Mouse (Mus musculus) left cerebral cortex, adult 18-20 months (tissue): ENCODE results near the gene 1700001P01Rik. TPM values are rescaled to one million over a fixed set of nuclear protein-coding genes. Genes with fewer than 3 reads are reported as not detected.
A peak's percentile ranks its signal among the peaks of the same experiment; 100 is the strongest.
"Not testable (repeated sequence)": the region's sequence is repeated elsewhere in the genome, so short reads cannot be mapped to it uniquely, and the experiment has no call there.

Source experiments
- DNase-seq, 2 experiments: peaks; one replicate each; pipeline ENCODE4 v3.0.0; 2021 to 2022; ENCODE audit warnings: low spot score in 2 of 2, mixed read lengths in 1 of 2
- microRNA-seq, 2 experiments: library from miRNA; unstranded; fragments of <30 nt; microRNA quantifications; one replicate each; pipeline ENCODE4 v1.2.0; 2021
- total RNA-seq, 2 experiments: library from RNA; stranded (reverse); gene quantifications; 2 replicates each; pipeline ENCODE4 v1.2.3; 2021

1700001P01Rik gene
- total RNA-seq, 2 experiments from 2014 or later = 0.98 to 1.1 TPM

- DNase-seq = no peak
Observed at GRCm38 (mm10) chr11:97747773-97748172, 27.9 kb downstream of the 1700001P01Rik start.

GRCm38 (mm10) chr11:97745331-97745721, 30.4 kb downstream of the 1700001P01Rik start:
- DNase-seq = no peak

DNA sequence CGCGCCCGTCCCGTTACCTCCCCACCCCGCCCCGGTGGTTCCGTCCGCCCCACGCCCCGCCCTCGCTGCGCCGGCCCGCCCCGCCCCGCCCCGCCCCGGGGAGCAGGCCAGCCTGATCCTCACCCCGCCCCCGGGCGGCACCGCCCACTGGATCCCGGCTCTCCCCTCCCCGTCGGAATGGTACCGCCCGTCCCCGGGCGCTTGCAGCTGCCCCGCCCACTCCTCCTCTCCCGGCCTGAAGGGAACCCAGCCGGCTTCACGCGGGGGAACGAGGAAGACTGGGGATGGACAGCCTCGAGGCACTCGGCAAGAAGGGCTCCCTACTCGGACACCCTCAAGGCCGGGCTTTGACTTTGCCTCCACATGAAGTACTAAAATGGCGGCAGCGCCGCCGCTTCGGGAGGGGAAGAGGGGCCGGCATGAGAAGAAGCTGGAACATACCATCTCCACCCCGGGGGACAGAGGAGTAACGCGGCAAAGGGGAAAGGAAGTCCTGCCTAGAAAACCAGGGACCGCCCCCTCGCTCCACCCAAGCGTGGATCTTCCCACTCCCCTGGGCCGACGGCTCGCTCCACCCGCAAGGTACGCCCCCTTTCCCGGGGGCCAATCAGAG, 30.9 kb downstream of the 1700001P01Rik start:
- peak; percentile 98 for DNase-seq

- DNase-seq = no peak
Observed at GRCm38 (mm10) chr11:97744063-97744717, 31.5 kb downstream of the 1700001P01Rik start, which contains the start of gene Pip4k2b. Gene Pip4k2b (minus strand): TSS chr11:97744704.

DNA sequence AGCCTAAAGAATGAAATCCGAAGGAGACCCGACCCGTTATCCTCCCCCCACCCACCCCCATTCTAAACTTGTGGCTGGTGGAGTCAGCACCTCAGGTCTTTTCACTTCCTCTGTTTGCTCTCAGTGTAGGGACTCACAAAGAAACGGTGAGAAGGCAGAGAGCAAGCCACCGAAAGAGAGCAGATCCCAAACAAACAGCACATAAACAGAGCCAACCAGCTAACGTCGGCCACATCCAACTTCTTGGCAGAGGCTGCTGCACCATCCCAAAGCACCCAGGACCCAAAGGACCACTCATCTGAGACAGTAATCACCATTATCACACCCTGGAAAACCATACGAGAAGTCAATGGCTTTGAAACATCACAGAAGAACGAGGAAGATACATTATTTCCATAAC, 32.3 kb downstream of the 1700001P01Rik start:
- no peak for DNase-seq

- DNase-seq = no peak
Observed at GRCm38 (mm10) chr11:97742591-97742990, 33.1 kb downstream of the 1700001P01Rik start.

DNA sequence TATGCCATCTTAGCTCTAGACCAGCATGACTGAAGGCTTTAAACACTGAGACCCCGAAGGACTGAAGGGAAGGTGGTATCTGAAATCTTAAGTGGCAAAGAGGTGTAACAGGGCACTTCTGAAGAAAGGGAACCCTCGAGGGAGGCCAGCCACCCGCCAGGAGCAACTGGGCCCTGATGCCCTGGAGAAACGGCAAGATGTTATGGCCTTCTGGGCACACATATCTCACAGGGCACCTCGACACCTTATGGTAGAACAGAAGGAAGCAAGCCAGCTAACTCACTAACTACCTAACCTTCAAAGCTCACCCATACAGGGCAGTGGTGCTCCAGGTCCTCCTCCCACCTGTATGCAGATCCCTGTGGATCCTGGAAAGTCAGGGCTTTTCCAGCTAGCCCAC, 33.6 kb downstream of the 1700001P01Rik start:
- no peak for DNase-seq

GRCm38 (mm10) chr11:97740190-97740589, 35.5 kb downstream of the 1700001P01Rik start:
- peak in 1 of 2 experiments; percentile 47 for DNase-seq

GRCm38 (mm10) chr11:97739155-97739554, 36.6 kb downstream of the 1700001P01Rik start:
- no peak for DNase-seq

- no peak for DNase-seq
Observed at GRCm38 (mm10) chr11:97738703-97739102, 37.0 kb downstream of the 1700001P01Rik start.

DNA sequence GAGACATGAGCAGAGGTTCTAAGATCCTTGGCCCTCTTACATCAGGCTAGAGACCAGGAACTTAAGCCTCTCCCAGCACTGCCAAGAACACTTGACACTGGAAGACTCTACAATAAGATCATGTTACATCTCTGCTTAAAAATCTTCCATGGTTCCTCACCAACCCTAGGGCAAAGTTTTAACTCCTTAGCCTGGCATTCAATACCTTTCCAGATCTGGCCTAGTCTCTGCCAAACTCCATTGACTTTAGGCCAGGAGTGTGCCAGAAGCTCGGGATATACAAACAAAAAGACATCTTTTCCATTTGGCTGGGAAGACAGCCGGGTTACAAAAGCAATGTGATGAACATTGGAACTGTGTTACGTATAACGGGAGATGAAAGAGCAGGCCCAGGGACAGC, 38.1 kb downstream of the 1700001P01Rik start:
- no peak for DNase-seq

DNA sequence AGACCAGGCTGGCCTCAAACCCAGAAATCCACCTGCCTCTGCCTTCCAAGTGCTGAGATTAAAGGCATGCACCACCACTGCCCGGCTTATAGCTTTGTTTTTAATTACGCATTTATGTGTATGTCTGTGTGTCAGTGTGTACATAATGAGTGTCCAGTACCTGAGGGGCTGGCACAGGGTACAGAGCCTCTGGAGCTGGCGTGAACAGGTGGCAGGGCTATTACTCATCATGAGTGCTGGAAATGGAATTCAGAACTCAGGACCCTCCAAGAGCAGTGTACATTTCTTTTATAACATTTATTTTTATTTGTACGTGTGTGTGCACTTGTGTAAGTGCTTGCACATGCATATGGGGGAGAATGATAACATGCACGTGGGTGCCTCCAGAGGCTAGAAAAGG, 39.1 kb downstream of the 1700001P01Rik start:
- DNase-seq = no peak

- DNase-seq = not testable (repeated sequence)
Observed at GRCm38 (mm10) chr11:97734810-97735209, 40.9 kb downstream of the 1700001P01Rik start.

- DNase-seq = no peak
Observed at GRCm38 (mm10) chr11:97733689-97734088, 42.0 kb downstream of the 1700001P01Rik start.

DNA sequence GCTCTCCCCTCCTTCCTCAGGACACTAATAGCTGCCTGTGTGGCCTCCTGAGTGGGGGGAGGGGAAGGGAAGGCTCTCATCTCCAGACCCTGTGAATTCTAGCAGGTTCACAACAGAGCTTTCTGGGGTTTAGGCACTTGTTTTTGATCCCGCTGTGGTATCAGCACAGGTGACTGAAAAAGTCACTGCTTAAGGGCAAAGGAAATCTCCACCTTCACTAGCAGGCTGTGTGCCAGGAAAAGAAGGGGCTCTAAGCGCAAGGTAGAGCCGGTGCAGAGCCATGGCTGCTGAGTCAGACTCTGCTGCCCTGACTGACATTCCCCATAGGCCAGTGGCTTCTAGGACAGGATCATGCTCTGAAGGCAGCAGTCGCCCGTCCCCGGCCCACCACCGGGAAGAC, 47.0 kb downstream of the 1700001P01Rik start:
- no peak for DNase-seq

- no peak for DNase-seq
Observed at GRCm38 (mm10) chr11:97728311-97728710, 47.4 kb downstream of the 1700001P01Rik start.

DNA sequence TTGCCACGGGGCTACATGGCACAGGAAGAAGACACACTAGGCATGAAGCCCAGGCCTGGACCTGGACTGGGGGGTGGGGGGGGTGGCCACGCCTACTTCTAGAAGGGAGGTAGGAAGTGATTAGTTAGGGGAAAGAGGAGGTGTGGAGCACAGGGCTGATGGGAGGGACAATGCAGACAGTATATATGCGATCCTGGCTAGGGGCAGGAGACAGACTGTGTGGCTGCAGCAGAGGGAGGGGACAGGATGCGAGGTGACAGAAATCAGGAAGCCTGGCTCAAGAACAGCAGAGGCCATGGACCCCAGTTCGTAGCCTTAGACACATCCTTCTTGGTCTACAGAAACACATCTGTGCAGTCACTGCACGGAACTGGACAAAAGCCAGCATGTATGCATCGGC, 52.0 kb downstream of the 1700001P01Rik start:
- no peak for DNase-seq

Small RNA genes lying within 50 kb of the gene (microRNA-seq; reads per million reads assigned to microRNA genes)
- 0 to 0.63 reads per million in 2 experiments for gene Mir8102

Other genes with a start within 250 kb of the 1700001P01Rik start
- 100 to 1,000 TPM; 246 to 287 TPM for gene Srcin1, start 199.7 kb downstream of the 1700001P01Rik start, total RNA-seq
- 100 to 1,000 TPM; 103 to 109 TPM for gene Epop, start 146.2 kb downstream of the 1700001P01Rik start, total RNA-seq
- 100 to 1,000 TPM; 135 to 149 TPM for gene Mllt6, start 112.5 kb downstream of the 1700001P01Rik start, total RNA-seq
- gene Cisd3, start 90.1 kb downstream of the 1700001P01Rik start, total RNA-seq = 10 to 100 TPM; 54.7 to 57.2 TPM
- gene Pcgf2, start 75.4 kb downstream of the 1700001P01Rik start, total RNA-seq = 10 to 100 TPM; 32.4 to 35.2 TPM
- gene Psmb3, start 72.5 kb downstream of the 1700001P01Rik start, total RNA-seq = 100 to 1,000 TPM; 122 to 128 TPM
- 100 to 1,000 TPM; 120 to 123 TPM for gene Pip4k2b, start 31.2 kb downstream of the 1700001P01Rik start, total RNA-seq
- gene Cwc25, start 9.4 kb downstream of the 1700001P01Rik start, total RNA-seq = 10 to 100 TPM; 18.7 to 19.9 TPM
- 100 to 1,000 TPM; 351 to 356 TPM for gene Rpl23, start 6.5 kb upstream of the 1700001P01Rik start, total RNA-seq
- gene Lasp1, start 23.1 kb upstream of the 1700001P01Rik start, total RNA-seq = 100 to 1,000 TPM; 165 to 168 TPM
- 10 to 100 TPM; 73.9 to 75.8 TPM for gene B230217C12Rik, start 64.9 kb upstream of the 1700001P01Rik start, total RNA-seq
- gene Fbxo47, start 108.2 kb upstream of the 1700001P01Rik start, total RNA-seq = 1 to 10 TPM; 3.6 to 4.5 TPM
- 10 to 100 TPM; 42.2 to 46.7 TPM for gene Plxdc1, start 210.5 kb upstream of the 1700001P01Rik start, total RNA-seq
- gene Arl5c, start 220.3 kb upstream of the 1700001P01Rik start, total RNA-seq = 1 to 10 TPM; 1.4 to 1.9 TPM
- gene Cacnb1, start 247.1 kb upstream of the 1700001P01Rik start, total RNA-seq = 100 to 1,000 TPM; 154 to 170 TPM